Mouse (Mus musculus) bone marrow, adult 2 months (tissue): ENCODE data around the gene 1190005I06Rik. TPM values are rescaled to one million over a fixed set of nuclear protein-coding genes. Genes with fewer than 3 reads are reported as not detected.

Experiments used
- H3K27ac ChIP-seq: fragments of 200-500 bp; 2 replicates; pipeline ENCODE4 v1.5.1; 2012; ENCODE audit warnings: low read depth, mild to moderate bottlenecking, control low read depth, inconsistent platforms, low read length; ENCODE audit not compliant: control insufficient read depth, poor library complexity, insufficient read depth
- H3K4me1 ChIP-seq: fragments of 200-500 bp; 2 replicates; pipeline ENCODE4 v1.6.1; 2011; ENCODE audit warnings: low read length; ENCODE audit not compliant: control insufficient read depth, insufficient read depth
- H3K4me3 ChIP-seq: fragments of 200-500 bp; replicated peaks from 2 replicates; pipeline ENCODE3; 2011; ENCODE audit warnings: mild to moderate bottlenecking, low read depth, low read length, control low read depth; ENCODE audit not compliant: control insufficient read depth
- CTCF ChIP-seq: fragments of 200-500 bp; IDR thresholded peaks from 2 replicates; pipeline ENCODE4 v1.5.1; 2011; ENCODE audit warnings: low read length, control low read depth; ENCODE audit not compliant: control insufficient read depth, insufficient read depth
- POLR2A ChIP-seq: fragments of 200-500 bp; IDR thresholded peaks from 2 replicates; pipeline ENCODE4 v1.6.1; 2011; ENCODE audit warnings: low read depth, mild to moderate bottlenecking, control low read depth, low read length, borderline replicate concordance; ENCODE audit not compliant: control insufficient read depth
- WGBS: fragments of 180-500 bp; shearing (Covaris S2); methylation state at CpG from one replicate; pipeline ENCODE4 v1.1.7; 2018; 5-methylcytosine and 5-hydroxymethylcytosine counted together
- polyA plus RNA-seq: library from polyadenylated mRNA; stranded (reverse); fragments of >200 nt; gene quantifications from 2 replicates; pipeline ENCODE4 v1.2.4, GENCODE M21; 2011; ENCODE audit warnings: low replicate concordance; ENCODE audit not compliant: missing spikeins, insufficient read depth, insufficient read length

Gene 1190005I06Rik
- polyA plus RNA-seq, 1 experiment = not detected

DNA sequence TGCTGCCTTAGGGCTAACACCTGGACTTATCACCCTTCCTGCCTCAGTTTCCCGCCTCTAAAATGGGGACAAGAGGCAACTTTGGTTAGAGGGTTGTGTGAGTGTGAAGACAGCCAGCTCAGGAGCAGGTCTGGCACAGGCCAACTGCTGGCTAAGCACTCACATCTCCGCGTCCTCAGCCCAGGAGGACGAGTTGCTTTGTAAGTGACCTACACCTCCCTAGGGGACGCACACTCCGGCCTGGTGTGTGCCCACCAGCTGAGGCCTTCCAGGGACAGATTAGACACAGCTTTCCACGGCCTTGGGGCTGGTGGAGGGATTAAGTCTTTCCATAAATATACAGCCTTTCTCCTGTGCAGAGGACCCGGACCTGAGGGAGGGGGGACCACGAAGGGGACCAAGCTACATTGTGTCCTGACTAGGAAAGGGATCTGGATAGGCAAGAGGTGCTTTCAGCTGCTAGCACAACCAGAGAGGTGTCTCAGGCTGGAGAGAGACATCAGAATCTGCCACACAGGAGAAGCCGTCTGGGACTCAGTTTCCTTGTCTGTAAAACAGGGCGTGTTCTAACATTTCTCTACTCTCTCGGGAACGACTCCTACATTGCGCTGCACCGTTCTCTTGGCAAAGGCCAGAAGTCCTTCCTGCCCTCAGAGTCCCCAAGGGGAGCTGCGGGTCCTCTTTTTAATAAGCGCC lies 14.3 kb downstream of the 1190005I06Rik start:
- TF ChIP-seq CTCF = no peak
- TF ChIP-seq POLR2A = no peak
- Histone ChIP-seq H3K27ac (no peak overlapping the region), H3K4me3 (no peak overlapping the region), H3K4me1 (no peaks in the 10 kb centered on the region)
- 60% methylated on average over 17 of the region's 17 CpGs for WGBS

DNA sequence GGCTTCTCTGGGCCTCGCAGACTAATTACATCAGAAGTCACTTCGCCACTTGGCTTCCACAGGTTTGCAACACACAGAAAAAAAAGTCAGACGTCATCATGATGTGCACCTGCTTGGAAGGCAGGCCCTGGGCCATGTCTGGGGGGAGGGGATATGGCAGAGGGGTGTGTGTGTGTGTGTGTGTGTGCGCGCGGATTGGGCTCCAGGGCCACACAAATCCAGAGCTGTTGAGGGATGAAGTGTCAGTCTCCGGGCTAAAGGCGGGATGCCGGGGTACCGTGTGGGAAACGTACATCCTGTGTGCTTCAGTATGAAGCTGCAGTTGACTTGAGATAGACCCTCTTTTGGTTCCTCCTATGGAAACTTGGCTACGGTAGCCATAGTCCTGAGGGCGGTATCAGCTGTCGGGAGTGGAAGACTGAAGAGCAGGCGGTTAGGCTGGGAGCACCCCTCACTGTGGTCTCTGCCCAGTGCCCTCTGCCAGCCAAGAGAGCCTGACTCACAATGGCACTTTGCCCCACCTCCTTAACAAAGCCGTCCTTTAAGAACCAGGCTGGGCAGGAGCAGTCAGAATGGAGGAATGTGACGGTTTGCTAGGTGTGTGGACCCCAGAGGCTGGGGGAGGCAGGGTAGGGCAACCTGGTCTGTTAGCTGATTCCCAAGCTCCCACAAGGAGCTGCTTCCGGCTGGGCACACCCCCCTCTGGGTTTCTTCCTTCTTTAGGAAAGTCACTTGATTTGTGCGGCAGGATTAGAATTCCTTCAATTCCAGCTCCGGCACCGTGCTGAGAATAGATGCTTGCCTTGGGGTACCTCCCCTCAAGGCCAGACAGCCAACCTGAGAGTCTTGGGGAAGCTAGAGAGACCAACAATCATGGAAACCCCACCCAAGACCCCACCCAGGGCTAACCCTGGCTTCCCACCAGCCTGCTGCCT lies 15.7 kb downstream of the 1190005I06Rik start:
- WGBS = 84% methylated on average over 21 of the region's 21 CpGs
- Histone ChIP-seq H3K4me1 (no peaks in the 10 kb centered on the region), H3K27ac (no peak overlapping the region), H3K4me3 (no peak overlapping the region)
- TF ChIP-seq CTCF (no peak), POLR2A (no peak)

DNA sequence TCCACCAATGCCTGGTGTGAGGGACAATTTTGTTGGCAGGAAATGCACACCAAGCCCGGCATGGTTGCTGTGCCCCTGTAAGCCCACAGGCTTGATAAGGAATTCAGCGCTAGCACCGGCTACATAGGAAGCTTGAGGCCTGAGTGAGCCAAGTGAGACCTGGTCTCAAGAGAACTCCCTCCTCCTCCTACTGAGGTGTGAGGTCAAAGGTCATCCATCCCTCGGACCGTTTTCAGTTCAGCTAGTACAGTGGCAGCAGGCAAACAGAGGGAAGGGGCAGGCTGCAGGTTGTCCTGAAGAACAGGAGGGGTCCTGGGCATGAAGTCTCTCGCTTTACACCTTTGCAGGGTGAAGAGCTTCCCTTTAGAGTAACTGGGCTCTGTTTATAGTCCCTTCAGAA lies 16.6 kb downstream of the 1190005I06Rik start:
- Histone ChIP-seq H3K4me3 (no peak overlapping the region), H3K4me1 (no peaks in the 10 kb centered on the region), H3K27ac (no peak overlapping the region)
- WGBS = 75% methylated on average over 6 of the region's 6 CpGs
- TF ChIP-seq CTCF (no peak), POLR2A (no peak)

DNA sequence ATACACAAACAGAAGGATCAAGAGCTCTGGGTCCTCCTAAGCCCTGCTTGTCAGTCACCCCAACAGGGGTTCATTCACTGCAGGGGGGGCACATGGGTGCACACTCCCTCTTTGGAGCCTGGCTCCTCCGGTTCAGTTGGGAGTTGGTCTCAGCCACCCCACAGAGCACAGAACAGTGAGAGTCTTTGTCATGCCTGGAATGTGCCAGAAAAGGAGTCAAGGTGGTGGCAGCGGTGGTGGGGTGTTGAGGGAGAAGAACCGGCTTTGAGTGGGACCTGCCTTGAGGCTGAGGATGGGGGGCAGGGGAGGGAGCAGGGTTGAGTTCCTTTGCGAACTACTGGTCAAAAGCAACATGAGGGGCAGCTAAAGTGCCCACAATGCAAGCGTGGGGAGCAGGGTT lies 17.4 kb downstream of the 1190005I06Rik start:
- Histone ChIP-seq H3K27ac (no peak overlapping the region), H3K4me1 (peaks cover 1% of the 10 kb centered on the region; the same call in 1 of the 2 replicates), H3K4me3 (no peak overlapping the region)
- 71% methylated on average over 5 of the region's 5 CpGs for WGBS
- TF ChIP-seq POLR2A (no peak), CTCF (no peak)

DNA sequence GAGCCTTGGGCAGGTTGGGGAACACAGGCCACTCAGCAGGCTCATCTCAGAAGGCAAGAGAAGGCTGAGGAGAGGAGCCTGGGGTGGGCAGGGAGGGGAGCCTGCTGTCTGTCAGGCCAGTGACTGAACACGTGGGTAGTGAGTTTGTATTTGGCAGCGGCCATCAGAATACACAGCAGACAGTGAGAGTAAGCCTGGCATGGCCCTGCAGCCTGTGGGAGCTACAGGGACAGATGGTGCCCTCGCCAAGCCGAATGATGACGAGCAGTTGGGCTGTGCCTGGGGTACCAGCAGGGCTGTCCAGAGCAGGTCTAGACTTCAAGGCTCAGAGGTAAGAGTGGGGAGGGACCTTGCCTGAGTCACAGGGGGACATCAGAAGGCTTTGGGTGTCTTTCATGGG lies 20.1 kb downstream of the 1190005I06Rik start:
- Histone ChIP-seq H3K4me3 (no peak overlapping the region), H3K4me1 (peaks cover 1% of the 10 kb centered on the region; the same call in 1 of the 2 replicates), H3K27ac (no peak overlapping the region)
- 73% methylated on average over 5 of the region's 5 CpGs for WGBS
- TF ChIP-seq CTCF (no peak), POLR2A (no peak)

DNA sequence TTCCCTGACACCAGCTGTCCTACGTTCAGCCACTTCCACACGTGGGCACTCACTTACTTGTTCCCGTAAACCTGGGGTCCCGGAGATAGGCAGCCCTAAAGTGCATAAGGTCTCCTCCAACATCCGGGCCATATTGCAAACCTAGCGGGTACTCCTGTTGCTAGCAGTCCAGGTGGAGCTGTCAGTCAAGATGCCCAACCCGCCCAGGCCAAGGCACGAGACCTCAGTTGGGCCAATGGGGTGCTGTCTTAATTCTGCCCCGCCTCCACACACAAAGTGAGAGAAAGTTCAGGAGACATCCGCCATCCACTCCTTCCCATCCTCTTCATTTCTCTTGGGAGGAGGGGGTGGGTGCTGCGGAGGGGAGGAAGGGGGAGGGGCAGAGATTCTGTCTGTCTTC lies 21.0 kb downstream of the 1190005I06Rik start:
- WGBS = 82% methylated on average over 11 of the region's 11 CpGs
- TF ChIP-seq POLR2A (no peak), CTCF (no peak)
- peaks cover 1% of the 10 kb centered on the region; the same call in 1 of the 2 replicates for H3K4me1 ChIP-seq

DNA sequence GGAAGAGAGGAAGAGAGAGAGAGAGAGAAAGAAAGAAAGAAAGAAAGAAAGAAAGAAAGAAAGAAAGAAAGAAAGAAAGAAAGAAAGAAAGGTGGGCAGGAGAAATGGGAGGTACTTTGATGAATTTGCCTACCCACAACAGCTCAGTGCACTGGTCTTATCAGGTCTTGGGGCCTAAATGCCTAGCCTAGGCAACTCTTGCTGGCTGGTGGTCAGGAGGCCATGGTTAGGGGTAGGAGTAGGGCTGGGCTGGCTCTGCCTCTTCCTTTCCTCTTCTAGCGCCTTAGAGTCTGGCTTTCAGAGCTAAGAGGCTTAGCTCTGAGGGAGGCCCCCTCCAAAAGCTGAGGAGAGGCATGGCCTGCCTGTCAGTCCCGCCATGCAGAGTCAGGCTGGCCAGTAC lies 23.8 kb downstream of the 1190005I06Rik start:
- H3K4me1 ChIP-seq = peaks cover 1% of the 10 kb centered on the region
- 38% methylated on average over 2 of the region's 2 CpGs for WGBS
- no peak for TF ChIP-seq CTCF
- no peak for TF ChIP-seq POLR2A
- H3K27ac ChIP-seq = no peak overlapping the region
- H3K4me3 ChIP-seq = no peak overlapping the region

More for the DNA sequence above, 21.0 kb downstream of the 1190005I06Rik start:
- H3K4me3 ChIP-seq = no peak overlapping the region
- no peak overlapping the region for H3K27ac ChIP-seq

DNA sequence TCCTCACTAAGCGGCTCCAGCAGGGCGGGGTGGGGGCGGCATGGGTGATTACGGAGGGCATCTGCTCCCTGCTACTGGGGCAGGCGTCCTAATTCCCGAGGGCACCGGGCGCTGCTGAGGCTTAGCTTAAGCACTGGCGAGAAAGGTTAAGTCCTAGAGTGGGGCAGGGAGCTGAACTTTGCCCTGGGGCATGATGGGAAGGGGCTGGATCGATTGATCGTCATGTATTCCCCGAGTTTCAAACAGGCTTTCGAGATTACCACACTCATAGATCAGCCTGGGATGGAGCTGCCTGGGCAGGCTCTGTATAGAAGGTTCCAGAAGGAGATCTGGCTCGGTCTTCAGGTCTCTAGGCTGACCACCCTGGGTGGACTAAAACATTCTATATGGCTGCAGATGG lies 25.3 kb downstream of the 1190005I06Rik start:
- WGBS = 85% methylated on average over 14 of the region's 14 CpGs
- no peak overlapping the region for H3K27ac ChIP-seq
- H3K4me1 ChIP-seq = peaks cover 1% of the 10 kb centered on the region
- no peak overlapping the region for H3K4me3 ChIP-seq
- no peak for TF ChIP-seq POLR2A
- TF ChIP-seq CTCF = no peak
